Mouse (Mus musculus) neural tube, embryonic 10.5 days (tissue): ENCODE results near the gene Rmi1.
A peak's percentile ranks its signal among the peaks of the same experiment; 100 is the strongest.
"Not testable (repeated sequence)": the region's sequence is repeated elsewhere in the genome, so short reads cannot be mapped to it uniquely, and the experiment has no call there.

ENCODE experiments used
- DNase-seq: peaks from one replicate; pipeline ENCODE4 v3.0.0-alpha.2; 2017; ENCODE audit warnings: low spot score; ENCODE audit errors: extremely low spot score

Rmi1 gene

GRCm38 (mm10) chr13:58401135-58402002, 679 bp upstream of the Rmi1 start:
- peak; percentile 81 for DNase-seq

- DNase-seq: no peak
Observed at GRCm38 (mm10) chr13:58402744-58403110, 679 bp downstream of the Rmi1 start.

GRCm38 (mm10) chr13:58403243-58403642, 1.2 kb downstream of the Rmi1 start, which contains the start of gene Hnrnpk:
Gene Hnrnpk, minus strand, starts transcription at chr13:58403343.
- DNase-seq: peak; percentile 18

- no peak for DNase-seq
Observed at GRCm38 (mm10) chr13:58411073-58411472, 9.0 kb downstream of the Rmi1 start.

- peak; percentile 23 for DNase-seq
Observed at GRCm38 (mm10) chr13:58415374-58415773, 13.3 kb downstream of the Rmi1 start.

GRCm38 (mm10) chr13:58415838-58416237, 13.8 kb downstream of the Rmi1 start:
- no peak for DNase-seq

GRCm38 (mm10) chr13:58418656-58419055, 16.6 kb downstream of the Rmi1 start:
- no peak for DNase-seq

GRCm38 (mm10) chr13:58419266-58419665, 17.2 kb downstream of the Rmi1 start:
- no peak for DNase-seq

- DNase-seq: no peak
Observed at GRCm38 (mm10) chr13:58421026-58421425, 19.0 kb downstream of the Rmi1 start.

GRCm38 (mm10) chr13:58422242-58422641, 20.2 kb downstream of the Rmi1 start:
- DNase-seq: no peak

GRCm38 (mm10) chr13:58423061-58423660, 21.1 kb downstream of the Rmi1 start:
- DNase-seq: no peak

GRCm38 (mm10) chr13:58439716-58440115, 37.7 kb downstream of the Rmi1 start:
- no peak for DNase-seq

- DNase-seq: no peak
Observed at GRCm38 (mm10) chr13:58443326-58443725, 41.3 kb downstream of the Rmi1 start.

- no peak for DNase-seq
Observed at GRCm38 (mm10) chr13:58443787-58444186, 41.7 kb downstream of the Rmi1 start.

- DNase-seq: no peak
Observed at GRCm38 (mm10) chr13:58446541-58446940, 44.5 kb downstream of the Rmi1 start.

GRCm38 (mm10) chr13:58450459-58451182, 48.6 kb downstream of the Rmi1 start:
- DNase-seq: no peak

- DNase-seq: no peak
Observed at GRCm38 (mm10) chr13:58452246-58452645, 50.2 kb downstream of the Rmi1 start.

- DNase-seq: peak; percentile 33
Observed at GRCm38 (mm10) chr13:58452651-58453413, 50.8 kb downstream of the Rmi1 start.

- no peak for DNase-seq
Observed at GRCm38 (mm10) chr13:58453541-58453940, 51.5 kb downstream of the Rmi1 start.

- no peak for DNase-seq
Observed at GRCm38 (mm10) chr13:58456547-58456946, 54.5 kb downstream of the Rmi1 start.

- not testable (repeated sequence) for DNase-seq
Observed at GRCm38 (mm10) chr13:58458811-58459210, 56.8 kb downstream of the Rmi1 start.
